Mouse (Mus musculus) spleen, embryonic (tissue): ENCODE measurements at regions not wholly inside any gene's neighbourhood (a gene's known extent, or its start where the extent isn't known, plus 50 kb on each side); places are given as distances from the start of the nearest gene placed in this dataset.

ENCODE experiments used
- CTCF ChIA-PET: fragments of 350-600 bp; sonication (Branson Sonifier 250); formaldehyde crosslinking; loops from one replicate; lab custom pipeline; 2022; lab: Charles Lee

GRCm38 (mm10) chr13:44065741-44066185 lies 281.2 kb downstream of the Cd83 start:
- CTCF ChIA-PET, result no interaction called here

GRCm38 (mm10) chr13:44067244-44067643 lies 282.7 kb downstream of the Cd83 start:
- CTCF ChIA-PET, result interaction anchor here (0.6 to 1.2 kb wide), 2 partner anchors 32 to 298 kb away, joined by 4 to 6 read pairs; no protein-coding TSS in a partner anchor

GRCm38 (mm10) chr13:44068951-44069350 lies 284.4 kb downstream of the Cd83 start:
- CTCF ChIA-PET, result no interaction called here

- CTCF ChIA-PET, result no interaction called here
Measured at GRCm38 (mm10) chr13:44073122-44073521, 288.5 kb downstream of the Cd83 start.

- CTCF ChIA-PET, result no interaction called here
Measured at GRCm38 (mm10) chr13:44074172-44074571, 289.6 kb downstream of the Cd83 start.

GRCm38 (mm10) chr13:44077022-44077421 lies 292.4 kb downstream of the Cd83 start:
- CTCF ChIA-PET, result no interaction called here

GRCm38 (mm10) chr13:44085621-44086510 lies 301.3 kb downstream of the Cd83 start:
- CTCF ChIA-PET, result no interaction called here

- CTCF ChIA-PET, result interaction anchor here (0.6 kb wide), 2 partner anchors 17 to 521 kb away, joined by 3 read pairs; no protein-coding TSS in a partner anchor
Measured at GRCm38 (mm10) chr13:44086801-44087200, 302.2 kb downstream of the Cd83 start.

GRCm38 (mm10) chr13:44097141-44097540 lies 312.6 kb downstream of the Cd83 start:
- CTCF ChIA-PET, result no interaction called here

GRCm38 (mm10) chr13:44099511-44099910 lies 314.9 kb downstream of the Cd83 start:
- CTCF ChIA-PET, result no interaction called here

- CTCF ChIA-PET, result no interaction called here
Measured at GRCm38 (mm10) chr13:44100125-44101067, 315.8 kb downstream of the Cd83 start.

GRCm38 (mm10) chr13:44101161-44101560 lies 316.6 kb downstream of the Cd83 start:
- CTCF ChIA-PET, result no interaction called here

- CTCF ChIA-PET, result no interaction called here
Measured at GRCm38 (mm10) chr13:44101806-44102205, 317.2 kb downstream of the Cd83 start.

GRCm38 (mm10) chr13:44102257-44102656 lies 317.7 kb downstream of the Cd83 start:
- CTCF ChIA-PET, result no interaction called here

- CTCF ChIA-PET, result no interaction called here
Measured at GRCm38 (mm10) chr13:44103340-44103739, 318.8 kb downstream of the Cd83 start.

- CTCF ChIA-PET, result no interaction called here
Measured at GRCm38 (mm10) chr13:44105161-44105560, 320.6 kb downstream of the Cd83 start.

GRCm38 (mm10) chr13:44108695-44109094 lies 324.1 kb downstream of the Cd83 start:
- CTCF ChIA-PET, result interaction anchor here (0.9 kb wide), 1 partner anchor 107 kb away, joined by 8 read pairs; no protein-coding TSS in a partner anchor

GRCm38 (mm10) chr13:44113043-44113442 lies 328.5 kb downstream of the Cd83 start:
- CTCF ChIA-PET, result no interaction called here

GRCm38 (mm10) chr13:44114856-44115255 lies 330.3 kb downstream of the Cd83 start:
- CTCF ChIA-PET, result no interaction called here

GRCm38 (mm10) chr13:44117841-44118240 lies 333.3 kb downstream of the Cd83 start:
- CTCF ChIA-PET, result no interaction called here

GRCm38 (mm10) chr13:44118846-44119245 lies 334.3 kb downstream of the Cd83 start:
- CTCF ChIA-PET, result no interaction called here

GRCm38 (mm10) chr13:44121241-44121671 lies 336.7 kb downstream of the Cd83 start:
- CTCF ChIA-PET, result interaction anchor here (0.6 kb wide), 1 partner anchor 12 kb away, joined by 13 read pairs; no protein-coding TSS in a partner anchor
